Mouse (Mus musculus) brain, embryonic 14.5 days (tissue): Measurements from ENCODE around the gene Nlrc5. TPM values are rescaled to one million over a fixed set of nuclear protein-coding genes. Genes with fewer than 3 reads are reported as not detected.

Source experiments
- DNase-seq: peaks from one replicate; pipeline ENCODE4 v3.0.0-alpha.2; 2011; ENCODE audit warnings: low read depth
- CTCF ChIP-seq: fragments of 200-500 bp; IDR thresholded peaks from 2 replicates; pipeline ENCODE4 v1.5.1; 2012; ENCODE audit warnings: inconsistent platforms, mild to moderate bottlenecking, moderate library complexity, borderline replicate concordance; ENCODE audit not compliant: insufficient read depth, insufficient read length; ENCODE audit errors: extremely low read depth
- POLR2A ChIP-seq: fragments of 200-500 bp; IDR thresholded peaks from 2 replicates; pipeline ENCODE4 v1.6.1; 2012; ENCODE audit warnings: mild to moderate bottlenecking, inconsistent platforms, borderline replicate concordance; ENCODE audit not compliant: poor library complexity, insufficient read depth, insufficient read length, severe bottlenecking; ENCODE audit errors: extremely low read depth
- polyA plus RNA-seq: library from polyadenylated mRNA; depleted of rRNA; stranded (reverse); fragments of >200 nt; gene quantifications from 2 replicates; pipeline ENCODE4 v1.2.3, GENCODE M21; 2012

The Nlrc5 gene
- polyA plus RNA-seq, 1 experiment, result 0.36 TPM

DNA sequence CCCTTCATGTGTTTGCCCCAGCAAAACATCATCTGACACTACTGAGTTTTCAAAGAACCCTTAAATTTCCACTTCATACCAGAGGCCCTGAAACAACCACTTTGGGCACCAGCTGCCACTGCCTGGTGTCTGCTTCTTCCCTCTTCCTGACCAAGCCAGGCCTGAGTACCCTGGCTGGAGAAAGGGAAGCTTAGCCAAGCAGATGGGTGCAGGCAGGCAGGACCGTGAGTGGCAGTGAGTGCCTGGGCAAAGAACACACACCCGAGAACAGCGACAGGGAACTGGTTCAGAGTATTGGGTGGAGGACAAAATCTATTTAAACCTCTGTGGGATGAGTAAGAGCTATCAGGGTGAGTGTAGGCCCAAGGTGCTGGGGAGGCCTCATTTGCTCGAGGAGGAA lies 5.7 kb upstream of the Nlrc5 start:
- DNase-seq, result no peak
- TF ChIP-seq CTCF (no peak), POLR2A (no peak)

DNA sequence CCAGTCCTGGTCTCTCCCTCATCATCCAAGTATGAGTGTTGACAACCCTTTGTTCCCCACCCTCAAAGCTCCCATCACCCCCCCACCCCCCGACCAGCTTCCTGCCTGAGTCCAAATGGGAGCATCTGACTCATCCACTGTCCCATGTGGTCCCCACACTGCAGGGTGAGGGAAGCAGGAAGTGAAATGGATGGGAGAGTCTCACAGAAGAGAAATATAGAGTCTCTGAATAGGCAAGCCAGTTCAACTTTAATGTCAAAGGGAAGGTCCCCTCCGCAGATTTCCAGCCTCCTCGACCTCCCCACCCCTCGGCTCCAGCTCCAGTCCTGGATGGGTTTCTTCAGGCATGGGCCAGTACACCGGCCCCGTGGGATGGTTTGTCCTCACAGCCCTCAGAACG lies 4.8 kb upstream of the Nlrc5 start:
- DNase-seq, result no peak
- no peak for TF ChIP-seq CTCF
- no peak for TF ChIP-seq POLR2A

DNA sequence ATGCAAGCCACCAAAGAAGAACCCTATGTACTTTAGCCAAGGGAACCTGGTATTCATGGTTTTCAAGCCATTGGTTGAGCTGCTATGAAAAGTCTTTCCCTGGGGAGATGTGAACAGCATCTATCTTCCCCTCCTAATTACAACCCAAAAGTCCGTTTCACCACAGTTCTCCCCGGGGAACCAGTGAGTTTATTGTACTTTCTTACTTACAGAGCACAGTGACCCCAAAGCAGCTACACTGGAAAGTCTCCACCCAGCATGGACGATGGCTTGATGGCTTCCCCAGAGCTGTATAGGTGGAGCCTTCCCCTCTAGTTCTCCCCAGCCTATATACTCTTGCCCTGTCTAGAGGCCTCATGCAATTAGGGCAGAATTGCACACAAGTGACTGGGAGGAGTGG lies 1.9 kb upstream of the Nlrc5 start:
- no peak for DNase-seq
- TF ChIP-seq POLR2A (no peak), CTCF (no peak)

DNA sequence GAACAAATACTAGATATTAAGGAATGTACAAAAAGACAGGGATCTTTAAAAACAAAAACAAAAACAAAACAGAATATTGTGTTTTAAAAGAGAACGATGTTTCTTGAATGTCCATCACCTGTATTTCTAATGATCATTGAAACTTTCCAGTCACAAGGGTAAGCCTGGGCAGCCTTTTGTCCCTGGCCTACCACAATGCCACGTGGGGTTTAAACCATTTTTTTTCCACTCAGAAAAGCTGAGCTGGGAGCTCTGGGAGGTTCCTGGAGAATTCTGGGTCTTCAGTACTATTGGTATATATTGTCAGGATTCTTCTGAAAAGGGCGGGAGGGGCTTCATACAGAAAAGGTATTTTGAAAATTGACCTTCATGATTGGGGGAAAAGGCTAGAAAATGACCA lies 802 bp downstream of the Nlrc5 start:
- DNase-seq, result no peak
- no peak for TF ChIP-seq CTCF
- TF ChIP-seq POLR2A, result no peak

DNA sequence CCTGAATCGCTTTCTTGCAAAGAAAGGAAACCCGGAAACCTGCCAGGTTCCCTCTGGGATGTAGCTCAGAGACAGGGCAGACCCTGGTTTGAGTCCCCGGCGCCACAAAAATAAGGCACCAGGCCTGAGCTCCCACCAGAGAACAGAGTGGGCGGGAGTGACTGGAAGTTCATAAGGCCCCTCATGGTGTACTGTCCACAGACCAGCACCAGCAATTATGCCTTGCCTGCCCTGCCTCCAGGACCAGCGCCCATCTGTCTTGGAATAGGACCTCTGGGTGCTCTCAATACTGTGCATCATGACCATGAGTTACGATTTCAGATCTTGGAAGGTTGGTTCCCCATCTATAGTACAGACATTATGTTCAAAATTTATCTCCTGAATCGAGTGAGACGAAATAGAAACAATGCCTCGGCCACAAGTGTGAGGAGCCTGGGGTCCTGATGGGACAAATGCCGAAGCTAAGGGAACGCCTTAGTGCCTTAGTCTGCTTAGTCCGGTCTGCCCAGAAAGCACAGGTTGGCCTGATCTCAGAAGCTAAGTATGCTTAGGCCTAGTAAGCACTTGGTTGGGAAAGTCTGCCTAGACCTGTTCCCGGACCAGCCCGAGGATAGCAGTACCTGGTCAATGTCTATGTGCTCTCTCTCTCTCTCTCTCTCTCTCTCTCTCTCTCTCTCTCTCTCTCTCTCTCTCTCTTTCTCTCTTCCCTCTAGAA lies 1.4 kb downstream of the Nlrc5 start:
- DNase-seq, result no peak
- TF ChIP-seq POLR2A (no peak), CTCF (no peak)

DNA sequence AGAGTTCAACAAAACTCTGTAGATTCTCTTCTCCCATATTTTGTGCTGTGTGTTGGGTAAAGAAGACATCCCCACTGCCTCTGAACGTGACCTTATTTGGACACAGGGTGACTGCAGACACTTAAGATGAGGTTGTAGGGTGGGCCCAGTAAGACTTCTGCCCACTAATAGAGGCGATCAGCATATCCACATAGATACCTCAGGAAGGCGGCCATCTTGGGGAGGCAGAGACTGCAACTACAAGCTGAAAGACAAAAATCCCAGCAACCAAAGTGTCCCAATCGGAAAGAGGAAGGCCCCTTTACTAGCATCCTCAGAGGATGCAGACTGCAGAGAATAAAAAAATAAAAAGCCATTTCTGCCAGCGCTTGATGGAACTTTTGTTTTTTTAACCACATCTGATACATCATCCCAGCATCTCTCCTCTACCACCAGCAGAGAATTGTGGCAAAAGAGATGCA lies 2.0 kb downstream of the Nlrc5 start:
- TF ChIP-seq POLR2A (no peak), CTCF (no peak)
- DNase-seq, result no peak

DNA sequence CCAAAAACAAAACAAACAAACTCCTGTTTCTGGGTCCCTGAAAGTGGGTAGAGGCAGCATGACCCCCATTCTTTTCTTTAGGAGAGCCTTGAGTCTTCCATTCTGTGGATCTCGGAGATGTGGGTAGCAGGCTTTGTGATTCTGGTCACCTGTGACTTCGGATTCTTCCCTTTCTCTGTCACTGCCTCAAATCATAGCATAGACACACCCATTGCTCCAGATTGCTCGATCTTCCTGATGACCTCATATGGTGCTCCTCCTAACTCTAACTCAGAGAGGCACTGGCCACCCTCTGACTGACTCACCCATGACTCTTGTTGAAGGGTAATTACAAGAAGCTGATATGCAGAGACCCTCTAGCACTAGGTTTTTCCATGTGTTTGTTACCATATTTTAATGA lies 2.7 kb downstream of the Nlrc5 start:
- TF ChIP-seq CTCF, result no peak
- no peak for TF ChIP-seq POLR2A
- no peak for DNase-seq

DNA sequence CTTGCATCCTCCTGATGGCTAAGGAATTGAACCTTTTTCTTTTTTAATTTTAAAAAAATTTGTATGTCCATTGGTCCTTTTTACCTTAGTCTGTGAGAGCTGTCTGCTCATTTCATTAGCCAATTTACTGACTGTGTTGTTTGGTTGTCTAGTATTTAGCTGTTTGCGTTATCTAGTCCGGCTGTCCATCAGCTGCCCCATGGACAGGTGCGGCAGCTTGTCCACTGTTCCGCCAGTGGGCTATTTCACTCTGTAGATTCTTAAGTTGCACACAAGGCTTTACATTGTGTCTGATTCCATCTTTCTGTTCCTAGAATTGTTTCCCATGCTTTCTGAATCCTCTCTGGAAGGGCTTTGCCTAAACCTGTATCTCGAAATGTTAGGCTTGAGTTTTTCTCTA lies 4.5 kb downstream of the Nlrc5 start:
- DNase-seq, result no peak
- TF ChIP-seq CTCF (no peak), POLR2A (no peak)

DNA sequence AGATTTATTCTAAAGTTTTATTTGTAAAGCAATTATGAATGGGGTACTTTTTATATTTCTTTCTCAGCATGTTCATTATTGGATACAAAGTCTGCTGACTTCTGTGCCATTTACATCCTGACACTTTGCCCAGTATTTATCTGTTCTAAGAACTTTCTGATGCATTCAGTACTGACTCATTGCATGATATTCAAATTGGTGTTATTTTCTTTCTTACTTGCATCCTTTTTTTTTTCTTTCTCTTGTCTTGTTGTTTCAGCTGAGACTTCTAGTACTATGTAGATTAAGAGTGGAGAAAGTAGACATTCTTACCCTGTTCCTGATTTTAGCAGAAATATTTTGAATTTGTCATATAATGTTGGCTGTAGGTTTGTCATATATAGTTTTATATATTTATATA lies 5.5 kb downstream of the Nlrc5 start:
- TF ChIP-seq CTCF (no peak), POLR2A (no peak)
- DNase-seq, result no peak

DNA sequence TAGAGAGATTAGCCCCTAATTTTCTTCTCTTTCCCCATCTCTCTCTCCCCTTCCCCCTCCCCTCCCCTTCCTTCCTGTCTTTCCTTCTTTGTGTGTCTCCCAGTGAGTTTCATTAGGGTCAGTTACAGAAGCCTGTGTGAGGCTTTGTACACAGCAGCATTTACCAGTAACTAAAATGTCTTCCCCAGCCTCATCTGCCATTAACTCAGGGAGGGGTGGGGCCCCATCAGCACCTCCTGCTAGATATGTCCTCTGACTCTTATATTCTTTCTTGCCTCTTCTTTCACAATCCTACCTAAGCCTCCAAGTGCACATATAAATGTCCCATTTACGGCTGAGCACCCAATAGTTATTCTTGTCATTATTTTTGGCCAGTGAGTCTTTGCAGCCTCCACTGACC lies 6.2 kb downstream of the Nlrc5 start:
- TF ChIP-seq POLR2A, result no peak
- no peak for TF ChIP-seq CTCF

DNA sequence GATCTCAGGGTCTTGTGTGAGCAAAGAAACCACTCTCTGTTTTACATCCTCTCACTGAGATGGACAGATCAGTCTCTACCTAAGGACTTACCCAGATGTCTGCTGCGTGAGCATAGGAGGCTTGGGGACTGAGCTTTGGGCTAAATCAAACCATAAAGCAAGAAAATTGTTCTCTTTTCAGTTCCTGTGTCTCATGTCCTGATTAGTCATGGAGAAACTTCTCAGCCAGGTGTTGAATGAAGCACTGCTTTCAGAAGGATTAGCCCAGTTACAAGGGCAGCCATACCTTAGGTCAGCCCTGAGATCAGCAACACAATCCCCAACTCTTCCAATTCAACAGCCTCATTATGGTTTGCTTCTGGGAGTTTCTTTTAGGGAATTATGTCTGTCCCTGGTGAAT lies 7.5 kb downstream of the Nlrc5 start:
- TF ChIP-seq POLR2A (no peak), CTCF (no peak)
- no peak for DNase-seq

More for the DNA sequence above, 6.2 kb downstream of the Nlrc5 start:
- no peak for DNase-seq

DNA sequence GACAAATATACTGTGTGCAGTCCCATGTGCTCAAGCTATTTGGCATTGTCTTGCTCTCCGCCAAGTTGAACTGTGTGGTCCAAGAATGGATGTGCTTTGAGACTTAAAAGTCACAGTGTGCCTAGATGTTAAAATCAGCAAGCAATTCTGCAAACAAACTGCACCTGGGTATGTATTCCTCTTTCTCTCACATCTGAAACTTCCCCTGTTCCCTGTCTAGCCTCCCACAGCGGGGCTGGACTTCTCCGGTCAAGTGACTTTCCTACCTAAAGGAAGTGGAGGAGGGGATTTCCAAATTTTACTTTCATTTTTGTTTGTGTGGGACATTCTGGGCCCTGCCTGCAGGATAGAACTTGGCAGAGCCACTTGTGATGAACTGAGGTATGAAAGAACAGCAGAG lies 9.0 kb downstream of the Nlrc5 start:
- TF ChIP-seq POLR2A, result no peak

More for the DNA sequence above, 9.0 kb downstream of the Nlrc5 start:
- DNase-seq, result no peak
